Mouse (Mus musculus): ENCODE results near the gene Prdm2. TPM values are rescaled to one million over a fixed set of nuclear protein-coding genes. Genes with fewer than 3 reads are reported as not detected.
A peak's percentile ranks its signal among the peaks of the same experiment; 100 is the strongest.

Gene Prdm2
- polyA plus RNA-seq, 1 experiment from 2014 or later = 22.0 TPM

- no peaks in the 10 kb centered on the region for H3K36me3 ChIP-seq (ENCODE audit: control insufficient read depth, insufficient read depth, low read length)
- no peaks in the 10 kb centered on the region for H3K4me1 ChIP-seq (ENCODE audit: control insufficient read depth, insufficient read depth, low read length)
- DNase-seq (no peak), ATAC-seq (ENCODE audit: low FRiP score, low TSS enrichment) (no peak)
- H3K9me3 ChIP-seq (ENCODE audit: control insufficient read depth, low read length) = no peaks in the 10 kb centered on the region
- H3K27me3 ChIP-seq (ENCODE audit: control insufficient read depth, insufficient read depth, low read length) = no peaks in the 10 kb centered on the region
- no peak overlapping the region for H3K4me2 ChIP-seq (ENCODE audit: low read length)
- H3K9ac ChIP-seq (replicated peaks; ENCODE audit: low read length) = no peak overlapping the region
- H3K27ac ChIP-seq (replicated peaks; ENCODE audit: low read depth, low read length) = no peak overlapping the region
- 91% methylated on average over 9 of the region's 9 CpGs for WGBS
- no peak overlapping the region for H3K4me3 ChIP-seq (replicated peaks; ENCODE audit: low read depth, low read length)
These were observed 145.8 kb downstream of the Prdm2 start for GRCm38 (mm10) chr4:143067006-143067405.

- H3K27ac ChIP-seq (replicated peaks; ENCODE audit: low read depth, low read length) = no peak overlapping the region
- no peak for DNase-seq
- H3K9me3 ChIP-seq (ENCODE audit: control insufficient read depth, low read length) = no peaks in the 10 kb centered on the region
- no peaks in the 10 kb centered on the region for H3K36me3 ChIP-seq (ENCODE audit: control insufficient read depth, insufficient read depth, low read length)
- no peak overlapping the region for H3K4me3 ChIP-seq (replicated peaks; ENCODE audit: low read depth, low read length)
- WGBS = 94% methylated on average over 12 of the region's 12 CpGs
- ATAC-seq (ENCODE audit: low FRiP score, low TSS enrichment) = no peak
- H3K9ac ChIP-seq (replicated peaks; ENCODE audit: low read length) = no peak overlapping the region
- no peak overlapping the region for H3K4me2 ChIP-seq (ENCODE audit: low read length)
- no peaks in the 10 kb centered on the region for H3K4me1 ChIP-seq (ENCODE audit: control insufficient read depth, insufficient read depth, low read length)
- no peaks in the 10 kb centered on the region for H3K27me3 ChIP-seq (ENCODE audit: control insufficient read depth, insufficient read depth, low read length)
These were observed 153.9 kb downstream of the Prdm2 start for GRCm38 (mm10) chr4:143058765-143059344.

Small RNA genes lying within 50 kb of the gene (microRNA-seq; reads per million reads assigned to microRNA genes)
- gene Mir7021 = 5.9 reads per million, percentile 29 among the genes with 10 or more reads in this experiment

Other genes starting within 250 kb of the Prdm2 start
- gene Pdpn, start 86.6 kb upstream of the Prdm2 start, polyA plus RNA-seq (2014; fragmentation: Nextera tagmentation; extraction: Ambion mirVana) = 41.4 and 61.2 TPM in 2 replicates
- gene Lrrc38, start 136.8 kb upstream of the Prdm2 start, polyA plus RNA-seq (2014; fragmentation: Nextera tagmentation; extraction: Ambion mirVana) = 0.21 and 0.39 TPM in 2 replicates
- gene Pramel1, start 181.4 kb upstream of the Prdm2 start, polyA plus RNA-seq (2014; fragmentation: Nextera tagmentation; extraction: Ambion mirVana) = not detected in 2 replicates
- gene Pramef8, start 199.4 kb upstream of the Prdm2 start, polyA plus RNA-seq (2014; fragmentation: Nextera tagmentation; extraction: Ambion mirVana) = 14.2 and 22.4 TPM in 2 replicates
- not detected in 2 replicates for gene Oog4, start 237.3 kb upstream of the Prdm2 start, polyA plus RNA-seq (2014; fragmentation: Nextera tagmentation; extraction: Ambion mirVana)

Data from midbrain, embryonic 14.5 days (tissue).